Mouse (Mus musculus): Measurements from ENCODE around the gene Tefm. TPM values are rescaled to one million over a fixed set of nuclear protein-coding genes. Genes with fewer than 3 reads are reported as not detected.

The Tefm gene
- total RNA-seq (2023) = 1 to 10 TPM; 7.4 to 9.9 TPM

GRCm38 (mm10) chr11:80141825-80142521, at the start of gene Tefm:
Gene Tefm, minus strand, starts transcription at chr11:80142175.

DNA sequence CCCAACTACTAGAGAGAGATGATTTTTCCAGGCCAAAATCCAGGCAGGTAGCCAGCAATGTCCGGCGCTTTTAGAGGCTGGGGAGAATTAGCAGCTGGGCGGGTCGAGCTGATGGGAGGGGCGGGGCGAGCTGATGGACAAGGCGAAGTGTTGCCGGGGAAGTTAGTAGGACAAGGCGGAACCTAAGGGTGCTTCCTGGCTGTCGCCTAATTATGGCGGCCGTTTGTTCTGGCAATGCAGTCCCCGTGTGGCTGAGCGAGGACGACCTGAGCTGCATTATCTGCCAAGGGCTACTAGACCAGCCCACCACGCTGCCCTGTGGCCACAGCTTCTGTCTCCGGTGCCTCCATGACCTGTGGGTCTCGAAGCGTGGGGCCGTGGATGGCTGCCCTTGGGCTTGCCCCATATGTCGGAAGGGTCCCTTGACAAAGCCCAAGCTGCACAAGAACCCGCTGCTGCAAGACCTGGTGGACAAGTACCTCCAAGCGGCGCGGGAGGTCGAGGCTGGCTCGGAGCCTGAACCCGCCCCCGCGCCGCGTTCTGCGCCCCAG, 41.8 kb upstream of the Tefm start, which contains the start of gene Rnf135:
Gene Rnf135 (plus strand): TSS at position 147 of the 551 bp plus-strand sequence.

GRCm38 (mm10) chr11:80153857-80154495, 12.0 kb upstream of the Tefm start, which contains the start of gene Adap2:
Gene Adap2, plus strand, starts transcription at chr11:80154105.

GRCm38 (mm10) chr11:80088917-80089816, 52.8 kb downstream of the Tefm start, which contains the start of gene Atad5:
Gene Atad5, plus strand, starts transcription at chr11:80089400.

Other genes starting within 250 kb of the Tefm start
- 10 to 100 TPM; 39.2 to 62.8 TPM for gene Utp6, start 179.8 kb downstream of the Tefm start, total RNA-seq (2023)
- gene Suz12, start 149.1 kb downstream of the Tefm start, total RNA-seq (2023) = 10 to 100 TPM; 88.4 to 95.9 TPM
- 100 to 1,000 TPM; 241 to 285 TPM for gene Crlf3, start 61.2 kb downstream of the Tefm start, total RNA-seq (2023)
- 1 to 10 TPM; 6.3 to 7.8 TPM for gene Atad5, start 52.8 kb downstream of the Tefm start, total RNA-seq (2023)
- gene Adap2, start 11.9 kb upstream of the Tefm start, total RNA-seq (2023) = under 1 TPM in 1 of 2 experiments, not detected in 1; 0.32 TPM
- gene Rnf135, start 41.7 kb upstream of the Tefm start, total RNA-seq (2023) = 10 to 100 TPM in 1 of 2 experiments, 1 to 10 TPM in 1; 8.8 to 10.2 TPM
- gene Rhot1, start 66.8 kb upstream of the Tefm start, total RNA-seq (2023) = 10 to 100 TPM; 51.2 to 51.8 TPM
- gene Rhbdl3, start 158.7 kb upstream of the Tefm start, total RNA-seq (2023) = under 1 TPM; 0.24 to 0.52 TPM
- gene 5730455P16Rik, start 235.9 kb upstream of the Tefm start, total RNA-seq (2023) = 10 to 100 TPM; 13.1 to 21.2 TPM
- 100 to 1,000 TPM; 206 to 232 TPM for gene Zfp207, start 241.1 kb upstream of the Tefm start, total RNA-seq (2023)